Mouse (Mus musculus) embryonic fibroblast, embryonic 13.5 days (primary cell): ENCODE data around the gene Cacnb4.

Experiments used
- CTCF ChIP-seq: IDR thresholded peaks from 2 replicates; pipeline ENCODE4 v1.5.1; 2011; ENCODE audit warnings: mild to moderate bottlenecking, control low read depth, low read length, moderate library complexity, borderline replicate concordance; ENCODE audit not compliant: insufficient read depth
- POLR2A ChIP-seq: IDR thresholded peaks from 2 replicates; pipeline ENCODE4 v1.6.1; 2011; ENCODE audit warnings: low read depth, mild to moderate bottlenecking, control low read depth, low read length, moderate library complexity

- TF ChIP-seq CTCF (no peak), POLR2A (no peak)
Observed at GRCm38 (mm10) chr2:52523056-52523715, 153.4 kb downstream of the Cacnb4 start.
